Mouse (Mus musculus) right cerebral cortex, adult 2 months (tissue): Measurements from ENCODE around the gene Cysrt1.

Experiments
- DNase-seq, 2 experiments: peaks; one replicate each; pipeline ENCODE4 v3.0.0; 2021 to 2022; ENCODE audit warnings: low spot score in 2 of 2

Gene Cysrt1

GRCm38 (mm10) chr2:25210686-25211085, 31.6 kb downstream of the Cysrt1 start:
- DNase-seq: peak in 1 of 2 experiments; percentile 28

GRCm38 (mm10) chr2:25207593-25207992, 34.7 kb downstream of the Cysrt1 start:
- no peak for DNase-seq

- no peak for DNase-seq
These were observed 38.5 kb downstream of the Cysrt1 start for GRCm38 (mm10) chr2:25203631-25204214.

- no peak for DNase-seq
These were observed 41.6 kb downstream of the Cysrt1 start for GRCm38 (mm10) chr2:25200631-25201030.

GRCm38 (mm10) chr2:25197946-25198345, 44.3 kb downstream of the Cysrt1 start:
- DNase-seq: no peak

GRCm38 (mm10) chr2:25197191-25197590, 45.1 kb downstream of the Cysrt1 start:
- DNase-seq: no peak

- DNase-seq: no peak
These were observed 45.9 kb downstream of the Cysrt1 start, which contains the start of gene Tor4a for GRCm38 (mm10) chr2:25196172-25196954. Gene Tor4a, minus strand, starts transcription at chr2:25196886.

DNA sequence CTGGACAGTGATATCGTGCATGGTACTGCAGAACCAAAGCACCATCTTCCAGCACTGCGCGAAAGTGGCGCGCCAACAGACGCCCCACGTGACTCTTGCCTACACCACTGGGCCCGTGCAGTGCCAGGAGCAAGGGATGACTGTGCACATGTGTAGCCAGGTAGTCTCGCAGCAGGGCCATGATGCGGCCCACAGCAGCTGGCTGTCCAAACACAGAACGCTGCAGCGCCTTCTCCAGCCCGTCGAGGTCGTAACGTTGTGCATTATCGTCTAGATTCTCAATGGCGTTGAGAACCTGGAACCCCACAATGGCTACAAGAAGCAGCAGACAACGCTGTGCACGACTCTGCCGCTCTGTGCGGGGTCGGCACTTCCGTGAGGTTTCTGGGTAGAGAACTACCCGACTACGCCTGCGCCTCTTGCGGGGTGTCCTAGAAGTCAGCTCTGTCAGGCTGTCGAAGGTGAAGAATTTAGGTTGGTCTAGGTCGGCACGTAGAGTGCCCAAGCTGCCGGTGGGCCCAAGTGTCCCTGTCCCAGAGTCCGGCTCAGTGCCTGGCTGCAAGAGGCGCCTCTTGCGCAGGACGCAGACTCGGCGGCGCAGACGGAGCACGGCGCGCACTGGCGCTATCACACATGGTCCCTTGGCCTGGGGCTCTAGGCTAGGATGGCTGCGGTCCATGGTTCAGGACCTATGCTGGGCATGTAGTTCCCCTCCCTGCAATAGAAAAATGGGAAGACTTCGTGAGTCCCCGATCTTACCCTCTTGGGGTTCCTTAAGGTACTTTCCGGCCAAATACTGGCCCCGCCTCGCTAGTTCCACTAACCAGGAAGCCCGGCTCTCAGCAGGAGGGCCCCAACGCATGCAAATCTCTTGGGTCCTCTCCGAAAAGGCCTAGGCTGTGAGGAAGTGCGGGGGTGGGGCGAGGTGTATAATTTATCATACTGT, 46.8 kb downstream of the Cysrt1 start:
- no peak for DNase-seq

- DNase-seq: no peak
These were observed 47.6 kb downstream of the Cysrt1 start for GRCm38 (mm10) chr2:25194486-25195171.

- no peak for DNase-seq
These were observed 48.2 kb downstream of the Cysrt1 start for GRCm38 (mm10) chr2:25194006-25194405.

GRCm38 (mm10) chr2:25193330-25193770, 48.9 kb downstream of the Cysrt1 start:
- peak; percentile 87 for DNase-seq
